Mouse (Mus musculus): Measurements from ENCODE around the gene Socs7. TPM values are rescaled to one million over a fixed set of nuclear protein-coding genes. Genes with fewer than 3 reads are reported as not detected.
A peak's percentile ranks its signal among the peaks of the same experiment; 100 is the strongest.

Socs7 gene
- polyA plus RNA-seq, 1 experiment from 2014 or later = 2.6 TPM

- Histone ChIP-seq H3K27me3 (replicated peaks) (0 out of 2 replicates have a peak, but pooled peaks cover 6% of the 10 kb centered on the region), H3K4me3 (replicated peaks) (peak overlapping the region; percentile 72), H3K9me3 (no peaks in the 10 kb centered on the region), H3K4me2 (replicated peaks) (peak overlapping the region; percentile 78), H3K27ac (peak overlapping the region; percentile 87), H3K36me3 (0 out of 2 replicates have a peak, but pooled peaks cover 10% of the 10 kb centered on the region), H3K4me1 (replicated peaks) (peaks cover 64% of the 10 kb centered on the region), H3K9ac (peak overlapping the region; percentile 77)
- WGBS = 41% methylated on average over 15 of the region's 15 CpGs
- no peak for ATAC-seq
These were observed 78.8 kb downstream of the Socs7 start for GRCm38 (mm10) chr11:97441036-97441657.

- H3K27me3 ChIP-seq (replicated peaks) = 0 out of 2 replicates have a peak, but pooled peaks cover 6% of the 10 kb centered on the region
- H3K27ac ChIP-seq = peak overlapping the region; percentile 8; the same call in 1 of the 2 replicates
- peaks cover 58% of the 10 kb centered on the region for H3K4me1 ChIP-seq (replicated peaks)
- H3K9ac ChIP-seq = 0 out of 2 replicates have a peak overlapping the region, but pooled peaks have one; percentile 77
- peak overlapping the region; percentile 78 for H3K4me2 ChIP-seq (replicated peaks)
- peak overlapping the region; percentile 72 for H3K4me3 ChIP-seq (replicated peaks)
- H3K9me3 ChIP-seq = no peaks in the 10 kb centered on the region
- WGBS = 9% methylated on average over 3 of the region's 3 CpGs
- 0 out of 2 replicates have a peak, but pooled peaks cover 10% of the 10 kb centered on the region for H3K36me3 ChIP-seq
- ATAC-seq = no peak
These were observed 79.3 kb downstream of the Socs7 start for GRCm38 (mm10) chr11:97441658-97442125.

- Histone ChIP-seq H3K4me3 (replicated peaks) (no peak overlapping the region), H3K4me1 (replicated peaks) (peaks cover 46% of the 10 kb centered on the region), H3K4me2 (replicated peaks) (peak overlapping the region; percentile 78; the same call in 1 of the 2 replicates)
These were observed 80.7 kb downstream of the Socs7 start for GRCm38 (mm10) chr11:97442891-97443675.

GRCm38 (mm10) chr11:97445596-97445995 lies 83.2 kb downstream of the Socs7 start:
- H3K4me3 ChIP-seq (replicated peaks) = no peak overlapping the region
- H3K27ac ChIP-seq = no peak overlapping the region
- H3K36me3 ChIP-seq = peaks cover 20% of the 10 kb centered on the region; the same call in 1 of the 2 replicates
- H3K9me3 ChIP-seq = no peaks in the 10 kb centered on the region
- H3K27me3 ChIP-seq (replicated peaks) = 0 out of 2 replicates have a peak, but pooled peaks cover 3% of the 10 kb centered on the region
- 68% methylated on average over 6 of the region's 6 CpGs for WGBS
- H3K9ac ChIP-seq = no peak overlapping the region
- no peak for ATAC-seq
- peaks cover 35% of the 10 kb centered on the region for H3K4me1 ChIP-seq (replicated peaks)
- H3K4me2 ChIP-seq (replicated peaks) = no peak overlapping the region

More at GRCm38 (mm10) chr11:97442891-97443675, 80.7 kb downstream of the Socs7 start:
- Histone ChIP-seq H3K27ac (peak overlapping the region; percentile 45; the same call in 1 of the 2 replicates), H3K9ac (no peak overlapping the region), H3K36me3 (peaks cover 10% of the 10 kb centered on the region; the same call in 1 of the 2 replicates), H3K27me3 (replicated peaks) (0 out of 2 replicates have a peak, but pooled peaks cover 6% of the 10 kb centered on the region), H3K9me3 (no peaks in the 10 kb centered on the region)
- 81% methylated on average over 11 of the region's 11 CpGs for WGBS
- ATAC-seq = no peak

- Histone ChIP-seq H3K4me1 (replicated peaks) (peaks cover 37% of the 10 kb centered on the region), H3K9me3 (no peaks in the 10 kb centered on the region)
These were observed 83.7 kb downstream of the Socs7 start for GRCm38 (mm10) chr11:97445999-97446511.

GRCm38 (mm10) chr11:97447979-97448378 lies 85.6 kb downstream of the Socs7 start:
- H3K4me3 ChIP-seq (replicated peaks) = no peak overlapping the region
- H3K4me1 ChIP-seq (replicated peaks) = peaks cover 20% of the 10 kb centered on the region
- no peak overlapping the region for H3K4me2 ChIP-seq (replicated peaks)
- no peaks in the 10 kb centered on the region for H3K27me3 ChIP-seq (replicated peaks)
- 81% methylated on average over 7 of the region's 7 CpGs for WGBS
- H3K9me3 ChIP-seq = no peaks in the 10 kb centered on the region
- H3K9ac ChIP-seq = no peak overlapping the region
- H3K27ac ChIP-seq = no peak overlapping the region
- no peak for ATAC-seq
- H3K36me3 ChIP-seq = peaks cover 33% of the 10 kb centered on the region

More at GRCm38 (mm10) chr11:97445999-97446511, 83.7 kb downstream of the Socs7 start:
- WGBS = 38% methylated on average over 4 of the region's 4 CpGs
- Histone ChIP-seq H3K27ac (no peak overlapping the region), H3K9ac (no peak overlapping the region), H3K36me3 (peaks cover 20% of the 10 kb centered on the region; the same call in 1 of the 2 replicates), H3K27me3 (replicated peaks) (no peaks in the 10 kb centered on the region), H3K4me3 (replicated peaks) (no peak overlapping the region), H3K4me2 (replicated peaks) (no peak overlapping the region)
- ATAC-seq = peak; percentile 22; the same call in 1 of the 2 replicates

Other genes with a start within 250 kb of the Socs7 start
- gene Tbx21, start 247.2 kb upstream of the Socs7 start, polyA plus RNA-seq (2015; fragmentation: Nextera tagmentation; extraction: Ambion mirVana) = 0.24 and 0.25 TPM in 2 replicates
- gene Tbkbp1, start 211.1 kb upstream of the Socs7 start, polyA plus RNA-seq (2015; fragmentation: Nextera tagmentation; extraction: Ambion mirVana) = 3.8 and 4.2 TPM in 2 replicates
- 49.2 and 49.4 TPM in 2 replicates for gene Kpnb1, start 174.7 kb upstream of the Socs7 start, polyA plus RNA-seq (2015; fragmentation: Nextera tagmentation; extraction: Ambion mirVana)
- 77.3 and 84.1 TPM in 2 replicates for gene Npepps, start 81.9 kb upstream of the Socs7 start, polyA plus RNA-seq (2015; fragmentation: Nextera tagmentation; extraction: Ambion mirVana)
- 55.4 and 60.3 TPM in 2 replicates for gene Mrpl45, start 46.8 kb upstream of the Socs7 start, polyA plus RNA-seq (2015; fragmentation: Nextera tagmentation; extraction: Ambion mirVana)
- gene Gpr179, start 10.5 kb upstream of the Socs7 start, polyA plus RNA-seq (2015; fragmentation: Nextera tagmentation; extraction: Ambion mirVana) = 0.10 and 0.20 TPM in 2 replicates
- gene Arhgap23, start 53.0 kb downstream of the Socs7 start, polyA plus RNA-seq (2015; fragmentation: Nextera tagmentation; extraction: Ambion mirVana) = 4.2 and 4.6 TPM in 2 replicates
- gene 4933428G20Rik, start 137.8 kb downstream of the Socs7 start, polyA plus RNA-seq (2015; fragmentation: Nextera tagmentation; extraction: Ambion mirVana) = 0.47 and 0.55 TPM in 2 replicates
- gene Srcin1, start 213.6 kb downstream of the Socs7 start, polyA plus RNA-seq (2015; fragmentation: Nextera tagmentation; extraction: Ambion mirVana) = 0.24 and 0.25 TPM in 2 replicates

Measured in intestine, embryonic 15.5 days (tissue).